Mouse (Mus musculus): ENCODE data around the gene Mettl15.
"Not testable (repeated sequence)": the region's sequence is repeated elsewhere in the genome, so short reads cannot be mapped to it uniquely, and the experiment has no call there.

The Mettl15 gene

DNA sequence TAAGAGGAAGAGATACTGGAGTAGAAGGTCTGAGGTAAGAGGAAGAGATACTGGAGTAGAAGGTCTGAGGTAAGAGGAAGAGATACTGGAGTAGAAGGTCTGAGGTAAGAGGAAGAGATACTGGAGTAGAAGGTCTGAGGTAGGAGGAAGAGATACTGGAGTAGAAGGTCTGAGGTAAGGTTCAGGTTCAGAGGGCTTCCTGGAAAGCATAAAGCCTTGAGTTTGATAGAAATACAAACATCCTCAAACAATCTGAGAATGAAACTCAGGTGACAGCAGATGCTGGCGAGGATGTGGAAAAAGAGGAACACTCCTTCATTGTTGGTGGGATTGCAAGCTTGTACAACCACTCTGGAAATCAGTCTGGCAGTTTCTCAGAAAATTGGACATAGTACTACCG, 63.9 kb downstream of the Mettl15 start:
- CTCF ChIA-PET, POLR2A ChIA-PET: not testable (repeated sequence)

DNA sequence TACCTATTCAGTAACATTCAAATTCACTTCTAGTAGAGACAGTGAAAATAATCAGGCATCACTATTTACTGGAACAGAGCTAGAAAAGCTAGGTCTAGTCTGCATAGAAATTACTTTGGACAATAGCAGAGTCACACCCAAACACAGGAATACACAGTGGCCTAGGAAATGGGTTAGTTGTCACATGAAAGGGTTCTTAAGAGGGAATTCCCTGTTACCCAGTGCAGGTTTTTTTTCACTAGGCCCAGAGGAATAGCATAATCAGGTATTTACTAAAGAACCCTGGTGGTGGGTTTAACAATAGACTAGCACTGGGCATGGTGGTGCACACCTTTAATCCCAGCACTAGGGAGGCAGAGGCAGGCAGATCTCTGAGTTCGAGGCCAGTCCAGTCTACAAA, 69.9 kb downstream of the Mettl15 start:
- CTCF ChIA-PET = not testable (repeated sequence)
- POLR2A ChIA-PET = interaction anchor here in 1 of 4 experiments (0.9 kb wide), 1 partner anchor 71 kb away, joined by 3 read pairs; no protein-coding TSS in a partner anchor

DNA sequence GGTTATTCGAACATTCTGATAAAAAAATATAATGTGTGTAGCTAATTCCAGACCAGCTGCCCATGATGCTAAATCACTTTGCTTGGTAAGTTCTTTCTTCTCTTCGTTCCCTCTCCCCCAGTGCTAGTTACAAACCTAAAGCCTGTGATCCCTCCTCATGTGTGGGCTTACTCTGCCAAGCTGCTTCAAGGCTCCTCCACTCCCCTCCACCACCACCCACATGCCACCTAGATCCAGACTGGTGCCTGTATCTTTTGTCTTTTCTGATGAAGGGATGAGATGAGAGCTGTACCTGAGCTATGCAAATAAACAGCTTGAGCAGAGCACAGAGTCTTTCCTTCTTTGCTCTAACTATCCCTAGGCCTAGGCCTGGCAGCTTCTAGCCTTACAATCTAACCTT, 72.5 kb downstream of the Mettl15 start:
- POLR2A ChIA-PET = interaction anchor here in 1 of 4 experiments (1.3 kb wide), 1 partner anchor 73 kb away, joined by 5 read pairs; the partner anchor contains the start of genes Kif18a and Mettl15
- CTCF ChIA-PET = no interaction called here

DNA sequence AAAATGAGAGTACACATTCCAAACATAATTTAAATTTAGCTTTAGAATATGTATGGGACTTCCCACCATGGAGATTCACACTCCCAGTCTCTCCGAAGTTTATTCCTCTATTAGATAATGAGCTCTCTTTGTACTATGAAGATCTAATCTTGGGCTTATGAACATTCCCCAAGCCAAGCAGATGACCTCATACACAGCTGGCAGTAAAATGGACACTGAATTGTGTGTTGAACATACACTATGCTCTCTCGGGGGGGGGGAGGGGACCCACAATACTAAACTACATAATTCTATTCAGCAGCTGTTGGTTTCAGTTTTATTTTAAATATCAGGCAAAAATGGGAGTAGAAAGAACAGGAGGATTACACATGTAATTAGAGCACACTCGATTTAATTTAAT, 97.6 kb downstream of the Mettl15 start:
- CTCF ChIA-PET = interaction anchor here in 1 of 4 experiments (0.6 kb wide), 1 partner anchor 228 kb away, joined by 3 read pairs; no protein-coding TSS in a partner anchor
- POLR2A ChIA-PET = interaction anchor here in 1 of 4 experiments (0.5 kb wide), 1 partner anchor 1909 kb away, joined by 3 read pairs; no protein-coding TSS in a partner anchor

DNA sequence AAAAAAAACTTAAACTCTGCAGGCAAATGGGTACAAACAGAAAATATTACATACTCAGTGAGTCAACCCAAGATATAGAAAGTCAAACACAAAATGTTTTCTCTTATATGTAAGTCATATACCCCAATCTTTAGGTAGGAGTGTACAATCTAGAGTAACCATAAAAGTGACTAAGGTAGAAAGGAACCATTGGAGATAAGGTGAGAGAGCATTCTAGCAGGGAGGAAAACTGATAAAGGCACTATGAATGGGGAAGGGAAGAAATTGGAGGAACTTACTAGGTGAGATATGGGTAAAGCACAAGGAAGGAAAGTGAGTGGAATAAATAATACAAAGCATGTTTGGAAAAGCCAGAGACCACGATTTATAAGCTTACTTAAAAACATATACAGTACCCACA, 122.0 kb downstream of the Mettl15 start:
- POLR2A ChIA-PET = no interaction called here
- CTCF ChIA-PET = no interaction called here

DNA sequence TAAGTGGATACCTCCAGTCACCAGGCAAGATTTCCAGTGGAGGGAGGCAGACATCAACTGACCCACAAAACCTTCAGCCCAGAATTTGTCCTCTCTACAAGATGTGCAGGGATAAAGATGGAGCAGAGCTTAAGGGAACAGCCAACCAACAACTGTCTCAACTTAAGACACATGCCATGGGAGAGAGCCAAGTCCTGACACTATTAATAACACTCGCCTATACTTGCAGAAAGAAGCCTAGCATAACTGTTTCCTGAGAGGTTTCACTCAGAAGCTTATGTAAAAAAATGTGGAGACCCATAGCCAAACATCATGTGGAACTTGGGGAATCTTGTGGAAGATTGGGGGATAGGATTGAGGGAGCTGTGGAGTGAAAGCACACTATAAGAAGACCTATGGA, 124.4 kb downstream of the Mettl15 start:
- ChIA-PET POLR2A (interaction anchor here in 1 of 4 experiments (0.6 kb wide), 1 partner anchor 198 kb away, joined by 3 read pairs; no protein-coding TSS in a partner anchor), CTCF (no interaction called here)

DNA sequence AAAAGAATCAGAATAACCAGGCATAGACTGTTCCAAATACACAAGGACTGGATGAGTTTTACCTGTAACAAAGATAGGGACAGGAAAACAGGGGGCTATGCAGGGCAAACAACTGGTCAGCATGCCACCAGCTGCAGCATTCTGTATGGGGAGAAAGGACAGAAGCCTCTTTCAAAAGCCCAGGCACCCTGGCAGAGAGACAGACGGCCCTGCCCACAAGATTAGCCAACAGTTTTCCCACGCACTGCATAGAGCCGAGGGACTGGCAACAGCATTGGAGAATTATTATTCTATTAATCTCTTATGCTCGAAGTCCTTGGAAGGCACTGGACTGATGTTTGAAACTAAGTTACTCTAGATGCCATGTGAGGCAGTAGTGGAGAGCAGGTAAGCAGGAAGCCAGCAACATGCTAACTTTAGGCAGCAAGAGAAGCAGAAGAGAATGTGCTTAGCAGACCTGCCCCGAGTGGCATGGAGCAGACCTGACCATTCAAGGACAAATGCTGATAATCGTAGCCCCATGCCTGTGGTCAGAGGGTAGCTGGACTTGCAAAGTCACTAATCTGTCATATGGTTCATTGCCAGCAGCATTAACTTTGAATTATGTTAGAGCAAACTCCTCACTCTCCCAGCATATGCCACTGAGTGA, 127.0 kb downstream of the Mettl15 start:
- ChIA-PET POLR2A (no interaction called here), CTCF (no interaction called here)

DNA sequence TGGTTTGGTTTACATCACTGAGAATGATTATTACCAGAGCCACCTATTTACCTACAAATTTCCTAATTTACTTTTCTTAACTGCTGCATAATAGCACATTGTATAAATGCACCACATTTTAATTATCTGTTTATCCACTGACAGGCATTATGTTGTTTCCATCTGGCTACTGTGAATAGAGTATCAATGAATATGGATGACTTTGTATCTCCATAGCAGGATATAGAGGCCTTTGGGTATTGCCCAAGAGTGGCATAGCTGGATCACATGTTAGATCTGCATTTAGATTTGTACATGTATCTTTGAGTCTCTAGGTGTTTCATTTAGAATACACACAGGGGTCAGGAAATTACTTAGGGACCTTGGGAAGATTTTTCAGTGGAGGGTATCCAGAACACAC, 133.3 kb downstream of the Mettl15 start:
- ChIA-PET CTCF (no interaction called here), POLR2A (no interaction called here)

DNA sequence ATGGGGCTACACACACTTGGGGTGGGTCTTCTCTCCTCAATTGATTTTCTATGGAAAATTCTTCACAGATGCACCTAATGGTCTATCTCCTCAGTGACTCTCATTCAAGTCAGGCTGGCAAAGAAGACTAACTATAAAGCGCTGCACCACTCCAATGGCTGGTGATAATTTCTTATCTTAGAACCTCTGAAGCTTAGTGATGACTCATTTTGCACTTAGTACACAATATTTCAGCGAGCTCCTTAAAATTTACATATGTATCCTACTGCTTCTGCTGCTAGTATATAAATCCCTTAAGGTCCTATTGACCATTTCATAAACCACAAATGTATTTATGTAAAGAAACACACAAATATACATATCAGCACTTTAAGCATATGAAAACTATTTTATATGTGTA, 136.1 kb downstream of the Mettl15 start:
- POLR2A ChIA-PET = interaction anchor here in 1 of 4 experiments (0.7 kb wide), 1 partner anchor 86 kb away, joined by 3 read pairs; no protein-coding TSS in a partner anchor
- CTCF ChIA-PET = interaction anchor here in 1 of 4 experiments (0.7 kb wide), 1 partner anchor 209 kb away, joined by 3 read pairs; no protein-coding TSS in a partner anchor

DNA sequence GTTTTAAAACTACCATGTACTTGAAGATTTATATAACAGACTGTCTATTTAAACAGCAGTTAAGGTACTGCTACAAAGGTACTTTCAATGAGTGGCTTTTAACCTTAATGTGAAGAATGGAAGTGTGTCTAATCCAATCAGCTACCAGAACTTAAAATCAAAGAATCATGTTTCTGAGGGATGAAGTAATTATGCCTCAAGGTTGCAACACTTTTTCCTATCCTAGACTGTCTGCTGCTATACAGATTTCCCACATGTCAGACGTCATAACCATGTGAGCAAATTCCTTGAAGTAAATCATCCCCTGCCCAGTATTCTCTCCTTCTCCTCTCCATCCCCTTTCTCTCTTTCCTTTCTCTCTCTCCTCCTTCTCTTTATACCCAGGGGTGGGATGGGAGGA, 140.2 kb downstream of the Mettl15 start:
- ChIA-PET POLR2A (no interaction called here), CTCF (interaction anchor here in 1 of 4 experiments (0.5 kb wide), 1 partner anchor 17 kb away, joined by 10 read pairs; no protein-coding TSS in a partner anchor)

DNA sequence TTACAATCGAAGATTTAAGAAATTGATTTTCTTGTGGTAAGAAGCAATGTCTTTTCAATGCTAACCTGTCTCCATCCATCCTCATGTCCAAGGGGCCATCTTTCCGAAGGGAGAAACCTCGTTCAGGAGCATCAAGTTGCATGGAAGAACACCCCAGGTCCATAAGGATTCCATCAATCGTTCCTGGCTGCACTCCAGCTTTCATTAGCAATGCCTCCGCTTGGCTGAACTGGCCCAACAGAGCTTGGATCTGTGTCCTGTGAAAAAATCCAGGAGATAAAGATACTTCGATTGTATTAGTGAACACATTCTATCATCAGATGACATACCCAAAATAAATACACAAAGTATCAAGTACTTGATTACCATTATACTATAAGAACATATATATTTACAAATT, 143.3 kb downstream of the Mettl15 start:
- CTCF ChIA-PET = interaction anchor here in 1 of 4 experiments (0.6 kb wide), 1 partner anchor 884 kb away, joined by 10 read pairs; no protein-coding TSS in a partner anchor
- POLR2A ChIA-PET = no interaction called here

DNA sequence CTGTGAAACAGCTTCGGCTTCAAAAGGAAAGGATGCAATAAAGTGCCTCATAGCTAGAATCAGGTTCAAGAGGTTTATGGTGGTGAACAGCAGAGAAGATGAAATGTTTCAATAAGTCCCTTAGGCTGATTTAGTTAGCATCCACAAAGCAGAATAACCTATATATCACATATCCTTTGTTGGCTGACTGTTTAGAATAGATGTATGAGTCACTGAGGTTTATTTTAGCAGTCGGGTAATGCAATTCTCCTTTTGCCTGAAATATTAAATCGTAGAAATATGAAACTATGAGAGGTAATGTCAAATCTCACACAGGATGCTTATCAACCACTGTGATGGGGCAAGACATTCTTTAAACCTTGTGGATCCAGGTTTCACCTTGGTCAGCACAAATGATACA, 149.8 kb downstream of the Mettl15 start:
- ChIA-PET POLR2A (no interaction called here), CTCF (no interaction called here)

DNA sequence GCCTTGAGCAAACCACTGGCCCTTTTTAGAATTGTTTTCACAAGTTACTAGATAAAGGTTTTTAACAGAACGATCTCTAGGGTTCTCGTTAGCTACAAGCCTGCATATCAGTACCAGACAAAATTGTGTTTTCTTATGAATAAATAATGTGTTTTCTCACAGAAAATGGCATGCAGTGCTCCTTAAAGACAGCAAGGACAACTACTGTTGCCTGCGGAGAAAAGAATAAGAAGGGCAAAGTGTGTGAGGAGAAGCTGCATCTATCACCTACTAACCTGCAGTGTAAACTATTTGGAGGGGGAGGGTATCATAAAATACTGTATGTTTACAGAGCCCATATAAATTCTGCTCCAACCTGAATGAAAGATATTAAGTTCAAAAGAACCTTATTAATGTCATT, 150.6 kb downstream of the Mettl15 start:
- ChIA-PET POLR2A (no interaction called here), CTCF (no interaction called here)

DNA sequence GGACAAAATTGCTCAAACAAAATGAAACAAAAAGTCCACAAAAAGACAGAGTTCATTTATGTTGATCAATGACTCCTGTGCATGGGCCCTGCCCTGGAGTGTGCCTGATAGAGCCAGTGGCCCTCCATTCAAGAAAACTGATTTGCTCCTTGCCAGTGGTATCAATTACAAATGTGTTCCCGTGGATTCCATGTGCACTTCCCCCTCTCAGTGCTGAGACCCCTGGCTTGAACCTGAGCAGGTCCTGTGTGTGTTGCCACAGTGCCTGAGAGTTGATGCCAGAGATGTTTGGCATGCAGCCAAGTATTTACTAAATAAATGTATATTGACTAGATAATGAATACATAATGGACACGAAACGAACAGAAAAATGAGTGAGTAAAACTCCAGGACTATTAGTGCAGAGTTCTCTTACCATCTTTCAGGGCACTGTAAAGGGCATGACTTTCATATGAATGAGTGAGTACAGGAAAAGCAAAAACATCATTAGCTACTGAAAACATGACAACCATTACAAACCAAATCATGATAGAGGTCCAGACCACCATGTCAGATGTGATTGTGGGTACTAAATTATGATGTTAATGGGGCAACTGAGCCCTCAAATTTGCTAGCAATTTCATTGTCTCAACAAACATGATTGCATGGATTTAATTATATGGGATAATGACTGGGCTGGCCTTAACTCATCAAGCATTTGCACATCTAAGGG, 174.6 kb downstream of the Mettl15 start:
- CTCF ChIA-PET = no interaction called here

DNA sequence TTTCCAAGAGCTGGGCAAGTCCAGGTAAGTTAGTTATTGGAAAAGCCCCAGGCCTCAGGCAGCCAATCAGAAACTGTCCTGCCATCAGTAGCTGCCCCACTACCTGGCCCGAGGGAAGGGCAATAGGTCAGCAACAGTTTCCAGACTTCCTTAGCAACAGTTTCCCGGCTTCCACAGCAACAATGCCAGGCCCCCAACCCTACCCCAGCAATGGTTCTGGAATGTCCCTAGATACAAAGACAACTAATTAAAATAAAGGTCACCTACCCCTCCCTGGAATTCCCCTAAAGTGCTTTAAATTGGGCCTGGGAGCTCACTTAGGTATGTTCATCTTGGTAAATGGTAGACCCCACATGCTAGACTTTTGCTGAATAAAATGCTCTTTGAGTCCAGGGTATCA, 230.9 kb downstream of the Mettl15 start:
- ChIA-PET CTCF (no interaction called here), POLR2A (interaction anchor here in 1 of 4 experiments (0.8 kb wide), 1 partner anchor 231 kb away, joined by 3 read pairs; no protein-coding TSS in a partner anchor)

More for the DNA sequence above, 174.6 kb downstream of the Mettl15 start:
- POLR2A ChIA-PET = no interaction called here
